7 mouse cellular contexts compared by ENCODE assay signal in the genomic region with DNA sequence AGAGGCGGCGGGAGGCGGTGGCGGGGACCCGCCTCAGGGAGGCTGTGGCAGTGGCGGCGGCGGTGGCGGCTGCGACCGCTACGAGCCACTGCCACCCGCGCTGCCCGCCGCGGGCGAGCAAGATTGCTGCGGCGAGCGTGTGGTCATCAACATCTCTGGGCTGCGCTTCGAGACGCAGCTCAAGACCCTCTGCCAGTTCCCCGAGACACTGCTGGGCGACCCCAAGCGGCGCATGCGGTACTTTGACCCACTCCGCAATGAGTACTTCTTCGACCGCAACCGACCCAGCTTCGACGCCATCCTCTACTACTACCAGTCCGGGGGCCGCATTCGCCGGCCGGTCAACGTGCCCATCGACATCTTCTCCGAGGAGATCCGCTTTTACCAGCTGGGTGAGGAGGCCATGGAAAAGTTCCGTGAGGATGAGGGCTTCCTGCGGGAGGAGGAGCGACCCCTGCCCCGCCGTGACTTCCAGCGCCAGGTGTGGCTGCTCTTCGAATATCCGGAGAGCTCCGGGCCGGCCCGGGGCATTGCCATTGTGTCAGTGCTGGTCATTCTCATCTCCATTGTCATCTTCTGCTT. TPM values are rescaled to one million over a fixed set of nuclear protein-coding genes. Genes with fewer than 3 reads are reported as not detected.
DNase-seq lines count a peak whose midpoint lies in the region; ATAC-seq lines count a peak whose summit lies in the region.

No protein-coding gene starts in this region.

- H3K9me3 ChIP-seq in embryonic facial prominence, embryonic 13.5 days, result no peaks in the 10 kb centered on the region
- no peaks in the 10 kb centered on the region for H3K9me3 ChIP-seq in hindbrain, embryonic 11.5 days (ENCODE audit: control insufficient read depth, low read length)
- H3K9me3 ChIP-seq in limb, embryonic 15.5 days, result no peaks in the 10 kb centered on the region
- H3K9me3 ChIP-seq in neural tube, embryonic 11.5 days (ENCODE audit: control insufficient read depth, low read length), result no peaks in the 10 kb centered on the region

- peaks cover 18% of the 10 kb centered on the region for H3K27me3 ChIP-seq in embryonic facial prominence, embryonic 13.5 days
- peaks cover 3% of the 10 kb centered on the region; the same call in 1 of the 2 replicates for H3K27me3 ChIP-seq in hindbrain, embryonic 11.5 days (ENCODE audit: control insufficient read depth, insufficient read depth, low read length)
- H3K27me3 ChIP-seq in limb, embryonic 15.5 days, result peaks cover 15% of the 10 kb centered on the region; the same call in 1 of the 2 replicates
- H3K27me3 ChIP-seq in neural tube, embryonic 11.5 days (ENCODE audit: control insufficient read depth, insufficient read depth, low read length), result peaks cover 6% of the 10 kb centered on the region; the same call in 1 of the 2 replicates

- 1% methylated on average over 55 of the region's 55 CpGs for WGBS in embryonic facial prominence, embryonic 13.5 days
- under 1% methylated on average over 55 of the region's 55 CpGs for WGBS in hindbrain, embryonic 11.5 days
- WGBS in limb, embryonic 15.5 days, result under 1% methylated on average over 55 of the region's 55 CpGs
- under 1% methylated on average over 54 of the region's 55 CpGs for WGBS in neural tube, embryonic 11.5 days

- H3K4me3 ChIP-seq in embryonic facial prominence, embryonic 13.5 days, result peak overlapping the region; percentile 62
- H3K4me3 ChIP-seq in hindbrain, embryonic 11.5 days (ENCODE audit: low read depth, low read length), result peak overlapping the region; percentile 77
- peak overlapping the region; percentile 67 for H3K4me3 ChIP-seq in limb, embryonic 15.5 days
- H3K4me3 ChIP-seq in neural tube, embryonic 11.5 days (ENCODE audit: low read depth, low read length), result peak overlapping the region; percentile 65

- peaks cover 14% of the 10 kb centered on the region for H3K4me1 ChIP-seq in embryonic facial prominence, embryonic 13.5 days
- peaks cover 3% of the 10 kb centered on the region; the same call in 1 of the 2 replicates for H3K4me1 ChIP-seq in hindbrain, embryonic 11.5 days (replicated peaks; ENCODE audit: control insufficient read depth, insufficient read depth, low read length)
- peaks cover 17% of the 10 kb centered on the region for H3K4me1 ChIP-seq in limb, embryonic 15.5 days
- no peaks in the 10 kb centered on the region; the same call in 1 of the 2 replicates for H3K4me1 ChIP-seq in neural tube, embryonic 11.5 days (ENCODE audit: control insufficient read depth, insufficient read depth, low read length)

- 0 out of 2 replicates have a peak, but pooled peaks have one; percentile 13 for ATAC-seq in embryonic facial prominence, embryonic 13.5 days (ENCODE audit: insufficient number of reproducible peaks, insufficient read depth, low FRiP score, low TSS enrichment, low read depth)
- ATAC-seq in hindbrain, embryonic 11.5 days (ENCODE audit: low FRiP score), result peak; percentile 69
- ATAC-seq in limb, embryonic 15.5 days (ENCODE audit: insufficient number of reproducible peaks, low FRiP score, low TSS enrichment, low read depth), result no peak
- ATAC-seq in neural tube, embryonic 11.5 days (ENCODE audit: insufficient read depth, low FRiP score, low TSS enrichment), result peak; percentile 65

- DNase-seq in spleen, adult 18-20 months, result peak; percentile 35 to 53
- no peak for DNase-seq in spleen, adult 12 weeks (ENCODE audit: low spot score)
- no peak for DNase-seq in hindbrain, embryonic 11.5 days (ENCODE audit: low spot score)
- DNase-seq in neural tube, embryonic 11.5 days (ENCODE audit: low spot score), result no peak
- DNase-seq in thymus, postnatal 36 days, result peak; percentile 66 to 73

- no peaks in the 10 kb centered on the region for H3K36me3 ChIP-seq in embryonic facial prominence, embryonic 13.5 days
- H3K36me3 ChIP-seq in hindbrain, embryonic 11.5 days (ENCODE audit: control insufficient read depth, insufficient read depth, low read length), result no peaks in the 10 kb centered on the region
- H3K36me3 ChIP-seq in limb, embryonic 15.5 days, result no peaks in the 10 kb centered on the region
- H3K36me3 ChIP-seq in neural tube, embryonic 11.5 days (ENCODE audit: control insufficient read depth, insufficient read depth, low read length), result no peaks in the 10 kb centered on the region

- peak overlapping the region; percentile 80 for H3K9ac ChIP-seq in embryonic facial prominence, embryonic 13.5 days
- peak overlapping the region; percentile 80 for H3K9ac ChIP-seq in hindbrain, embryonic 11.5 days (ENCODE audit: low read depth, low read length)
- H3K9ac ChIP-seq in limb, embryonic 15.5 days, result peak overlapping the region; percentile 61
- peak overlapping the region; percentile 84 for H3K9ac ChIP-seq in neural tube, embryonic 11.5 days (ENCODE audit: low read length)

- H3K4me2 ChIP-seq in embryonic facial prominence, embryonic 13.5 days, result peak overlapping the region; percentile 98
- peak overlapping the region; percentile 92 for H3K4me2 ChIP-seq in hindbrain, embryonic 11.5 days (replicated peaks; ENCODE audit: low read depth, low read length)
- peak overlapping the region; percentile 97 for H3K4me2 ChIP-seq in limb, embryonic 15.5 days
- peak overlapping the region; percentile 69 for H3K4me2 ChIP-seq in neural tube, embryonic 11.5 days (ENCODE audit: low read depth)

- H3K27ac ChIP-seq in embryonic facial prominence, embryonic 13.5 days, result no peak overlapping the region
- peak overlapping the region; percentile 31 for H3K27ac ChIP-seq in hindbrain, embryonic 11.5 days (ENCODE audit: low read depth, low read length)
- peak overlapping the region; percentile 47; the same call in 1 of the 2 replicates for H3K27ac ChIP-seq in limb, embryonic 15.5 days
- peak overlapping the region; percentile 53; the same call in 1 of the 2 replicates for H3K27ac ChIP-seq in neural tube, embryonic 11.5 days (ENCODE audit: low read depth, low read length)

RNA-seq across cellular contexts. Expression of gene Kcna3, which starts 0.6 kb away (rescaled TPM):
- 1.1 and 1.3 TPM in 2 replicates for polyA plus RNA-seq in embryonic facial prominence, embryonic 13.5 days (2015; fragmentation: Nextera tagmentation; extraction: Ambion mirVana)
- 4.6 and 4.7 TPM in 2 replicates for polyA plus RNA-seq in hindbrain, embryonic 11.5 days (2014; fragmentation: Nextera tagmentation; extraction: Ambion mirVana)
- polyA plus RNA-seq in limb, embryonic 15.5 days (2015; fragmentation: Nextera tagmentation; extraction: Ambion mirVana), result 1.1 and 1.5 TPM in 2 replicates
- 2.9 and 3.6 TPM in 2 replicates for polyA plus RNA-seq in neural tube, embryonic 11.5 days (2014; fragmentation: Nextera tagmentation; extraction: Ambion mirVana)

Comparison
In these comparisons a context has a peak if more than half of its experiments do, and no peak if none do; other contexts are left out.
1. DNase-seq: peak in spleen, adult 18-20 months (2 of 2) and thymus, postnatal 36 days (2 of 2); none in spleen, adult 12 weeks (single experiment), hindbrain, embryonic 11.5 days (single experiment) and neural tube, embryonic 11.5 days (single experiment).
2. Peak in every context shown above with its lines, with median percentiles within 50 percentile points of each other: H3K4me2 ChIP-seq, H3K4me3 ChIP-seq and H3K9ac ChIP-seq.